Mouse (Mus musculus) A20 (cell line): ENCODE measurements around the gene Plpp2.

ENCODE experiments used
- DNase-seq: peaks from one replicate; pipeline ENCODE4 v3.0.0-alpha.2; 2011; ENCODE audit warnings: low read depth, low spot score

Plpp2 gene

GRCm38 (mm10) chr10:79548971-79549723, 15.6 kb upstream of the Plpp2 start:
- no peak for DNase-seq

- no peak for DNase-seq
Measured at GRCm38 (mm10) chr10:79548546-79548945, 14.9 kb upstream of the Plpp2 start.

- DNase-seq, result no peak
Measured at GRCm38 (mm10) chr10:79547148-79547675, 13.6 kb upstream of the Plpp2 start.

- no peak for DNase-seq
Measured at GRCm38 (mm10) chr10:79546483-79546882, 12.9 kb upstream of the Plpp2 start.

GRCm38 (mm10) chr10:79545891-79546290, 12.3 kb upstream of the Plpp2 start:
- no peak for DNase-seq

GRCm38 (mm10) chr10:79544631-79545030, 11.0 kb upstream of the Plpp2 start:
- no peak for DNase-seq

GRCm38 (mm10) chr10:79543884-79544597, 10.4 kb upstream of the Plpp2 start:
- DNase-seq, result no peak

GRCm38 (mm10) chr10:79542171-79542570, 8.6 kb upstream of the Plpp2 start:
- no peak for DNase-seq

- no peak for DNase-seq
Measured at GRCm38 (mm10) chr10:79541522-79541921, 7.9 kb upstream of the Plpp2 start.

- DNase-seq, result no peak
Measured at GRCm38 (mm10) chr10:79540746-79541145, 7.2 kb upstream of the Plpp2 start.

GRCm38 (mm10) chr10:79539701-79540495, 6.3 kb upstream of the Plpp2 start:
- DNase-seq, result no peak

GRCm38 (mm10) chr10:79538873-79539272, 5.3 kb upstream of the Plpp2 start:
- DNase-seq, result peak; percentile 23

- DNase-seq, result no peak
Measured at GRCm38 (mm10) chr10:79538323-79538722, 4.7 kb upstream of the Plpp2 start.

- DNase-seq, result no peak
Measured at GRCm38 (mm10) chr10:79537781-79538180, 4.2 kb upstream of the Plpp2 start.

- no peak for DNase-seq
Measured at GRCm38 (mm10) chr10:79537271-79537670, 3.7 kb upstream of the Plpp2 start.

- DNase-seq, result no peak
Measured at GRCm38 (mm10) chr10:79536461-79537080, 3.0 kb upstream of the Plpp2 start.

- DNase-seq, result no peak
Measured at GRCm38 (mm10) chr10:79535431-79535830, 1.8 kb upstream of the Plpp2 start.

GRCm38 (mm10) chr10:79534426-79534825, 830 bp upstream of the Plpp2 start:
- no peak for DNase-seq

GRCm38 (mm10) chr10:79532678-79533077, 918 bp downstream of the Plpp2 start:
- no peak for DNase-seq

- DNase-seq, result no peak
Measured at GRCm38 (mm10) chr10:79531593-79531992, 2.0 kb downstream of the Plpp2 start.

GRCm38 (mm10) chr10:79530721-79531120, 2.9 kb downstream of the Plpp2 start:
- no peak for DNase-seq

- DNase-seq, result no peak
Measured at GRCm38 (mm10) chr10:79530241-79530640, 3.4 kb downstream of the Plpp2 start.
